Mouse (Mus musculus): Measurements from ENCODE around the gene Celf2. TPM values are rescaled to one million over a fixed set of nuclear protein-coding genes. Genes with fewer than 3 reads are reported as not detected.

The Celf2 gene
- polyA plus RNA-seq, 1 experiment: 68.7 TPM

DNA sequence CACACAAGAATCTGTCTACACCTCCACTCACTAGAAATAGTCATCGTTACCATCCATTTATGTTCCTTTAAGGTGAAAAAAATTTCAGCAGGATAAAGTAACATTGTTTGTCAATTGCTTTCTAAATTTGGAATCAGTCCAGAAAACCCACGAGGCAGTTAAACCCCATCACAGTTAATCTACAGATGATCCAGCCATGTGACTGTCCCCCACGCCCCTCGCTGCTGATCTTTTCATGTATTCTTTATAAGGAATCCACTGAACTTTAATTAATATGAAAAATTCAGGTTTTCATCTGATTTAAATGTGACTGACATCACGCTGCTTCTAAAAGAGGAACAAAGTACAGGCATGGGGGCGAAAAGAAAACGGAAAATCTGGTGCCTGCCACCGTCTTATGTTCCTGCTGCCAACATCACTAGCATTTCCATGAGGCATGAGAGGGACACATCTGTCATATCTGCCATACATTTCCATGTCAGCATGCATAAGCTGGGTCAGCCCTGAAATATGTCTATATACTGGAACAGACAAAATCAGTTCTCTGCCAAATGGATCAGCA lies 70.6 kb downstream of the Celf2 start:
- Histone ChIP-seq H3K27me3 (ENCODE audit: control insufficient read depth, insufficient read depth, low read length) (no peaks in the 10 kb centered on the region), H3K27ac (ENCODE audit: insufficient read depth, low read length) (no peak overlapping the region), H3K4me3 (replicated peaks; ENCODE audit: insufficient read depth, low read depth, low read length) (no peak overlapping the region), H3K4me1 (ENCODE audit: control insufficient read depth, insufficient read depth, low read length) (no peaks in the 10 kb centered on the region)
- DNase-seq: no peak
- no peak for TF ChIP-seq POLR2A (IDR thresholded peaks at IDR 0.05; ENCODE audit: borderline replicate concordance, insufficient read depth, low read length)
- TF ChIP-seq CTCF (IDR thresholded peaks at IDR 0.05; ENCODE audit: borderline replicate concordance, insufficient read depth, low read depth, low read length): no peak
- 33% methylated on average over 8 of the region's 8 CpGs for WGBS

DNA sequence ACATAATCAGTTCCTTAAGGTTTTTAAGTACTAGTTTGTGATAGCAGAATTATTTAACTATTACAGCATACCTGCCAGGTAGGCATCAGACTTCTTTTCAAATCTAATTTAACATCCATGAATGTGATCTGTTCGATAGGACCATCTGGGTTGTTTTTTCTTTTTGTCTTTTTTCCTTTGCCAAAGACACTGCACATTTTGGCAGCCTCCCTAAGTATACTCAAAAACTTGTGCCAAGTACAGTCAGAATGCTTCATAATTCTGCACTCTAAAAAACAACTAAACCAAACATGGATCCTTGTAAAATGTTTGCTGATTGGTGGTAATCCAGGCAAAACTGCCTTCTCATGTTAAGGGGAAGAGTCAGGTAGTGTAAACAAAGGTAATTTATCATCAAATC lies 82.9 kb downstream of the Celf2 start:
- no peak overlapping the region for H3K27ac ChIP-seq (ENCODE audit: insufficient read depth, low read length)
- no peak for TF ChIP-seq POLR2A (IDR thresholded peaks at IDR 0.05; ENCODE audit: borderline replicate concordance, insufficient read depth, low read length)
- TF ChIP-seq CTCF (IDR thresholded peaks at IDR 0.05; ENCODE audit: borderline replicate concordance, insufficient read depth, low read depth, low read length): no peak
- H3K4me3 ChIP-seq (replicated peaks; ENCODE audit: insufficient read depth, low read depth, low read length): no peak overlapping the region
- H3K4me1 ChIP-seq (ENCODE audit: control insufficient read depth, insufficient read depth, low read length): peaks cover 2% of the 10 kb centered on the region; the same call in 1 of the 2 replicates
- H3K27me3 ChIP-seq (ENCODE audit: control insufficient read depth, insufficient read depth, low read length): no peaks in the 10 kb centered on the region
- peak in 1 of 2 experiments; percentile 40 for DNase-seq
- WGBS: 2% methylated on average over 1 of the region's 1 CpGs

DNA sequence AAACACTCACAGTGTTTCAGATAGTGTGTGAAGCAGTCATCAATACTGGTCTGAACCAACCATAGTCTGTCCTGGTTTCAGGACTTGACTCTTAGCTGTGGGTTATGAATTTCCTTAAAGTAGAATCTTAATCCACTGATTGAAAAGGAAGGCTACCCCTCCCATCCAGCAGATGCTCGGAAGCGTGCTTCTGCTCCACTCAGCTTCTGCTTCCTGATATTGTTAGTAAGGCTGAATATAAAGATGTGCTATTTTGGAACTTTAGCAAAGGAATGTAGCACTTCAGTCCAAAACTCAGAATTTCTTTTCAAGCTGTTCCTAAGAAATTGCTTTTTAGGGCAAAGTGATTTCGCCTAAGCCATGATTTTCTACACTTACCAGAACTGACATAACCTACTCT lies 108.8 kb downstream of the Celf2 start:
- no peak for TF ChIP-seq CTCF (IDR thresholded peaks at IDR 0.05; ENCODE audit: borderline replicate concordance, insufficient read depth, low read depth, low read length)
- no peak for TF ChIP-seq POLR2A (IDR thresholded peaks at IDR 0.05; ENCODE audit: borderline replicate concordance, insufficient read depth, low read length)
- no peak overlapping the region for H3K27ac ChIP-seq (ENCODE audit: insufficient read depth, low read length)
- H3K4me1 ChIP-seq (ENCODE audit: control insufficient read depth, insufficient read depth, low read length): peaks cover 4% of the 10 kb centered on the region
- H3K27me3 ChIP-seq (ENCODE audit: control insufficient read depth, insufficient read depth, low read length): no peaks in the 10 kb centered on the region
- H3K4me3 ChIP-seq (replicated peaks; ENCODE audit: insufficient read depth, low read depth, low read length): no peak overlapping the region
- no peak for DNase-seq
- 92% methylated on average over 3 of the region's 3 CpGs for WGBS

GRCm38 (mm10) chr2:7395935-7396334 lies 113.4 kb downstream of the Celf2 start:
- DNase-seq: peak in 1 of 2 experiments; percentile 8
- TF ChIP-seq POLR2A (IDR thresholded peaks at IDR 0.05; ENCODE audit: borderline replicate concordance, insufficient read depth, low read length) (no peak), CTCF (IDR thresholded peaks at IDR 0.05; ENCODE audit: borderline replicate concordance, insufficient read depth, low read depth, low read length) (no peak)
- Histone ChIP-seq H3K4me3 (replicated peaks; ENCODE audit: insufficient read depth, low read depth, low read length) (peak overlapping the region; percentile 50), H3K27ac (ENCODE audit: insufficient read depth, low read length) (no peak overlapping the region), H3K4me1 (ENCODE audit: control insufficient read depth, insufficient read depth, low read length) (peaks cover 4% of the 10 kb centered on the region), H3K27me3 (ENCODE audit: control insufficient read depth, insufficient read depth, low read length) (no peaks in the 10 kb centered on the region)
- 13% methylated on average over 8 of the region's 8 CpGs for WGBS

GRCm38 (mm10) chr2:7395473-7395872 lies 113.9 kb downstream of the Celf2 start:
- H3K4me1 ChIP-seq (ENCODE audit: control insufficient read depth, insufficient read depth, low read length): peaks cover 4% of the 10 kb centered on the region
- H3K27ac ChIP-seq (ENCODE audit: insufficient read depth, low read length): no peak overlapping the region
- TF ChIP-seq POLR2A (IDR thresholded peaks at IDR 0.05; ENCODE audit: borderline replicate concordance, insufficient read depth, low read length) (no peak), CTCF (IDR thresholded peaks at IDR 0.05; ENCODE audit: borderline replicate concordance, insufficient read depth, low read depth, low read length) (no peak)
- 22% methylated on average over 7 of the region's 7 CpGs for WGBS
- DNase-seq: peak in 1 of 2 experiments; percentile 5
- no peaks in the 10 kb centered on the region for H3K27me3 ChIP-seq (ENCODE audit: control insufficient read depth, insufficient read depth, low read length)
- H3K4me3 ChIP-seq (replicated peaks; ENCODE audit: insufficient read depth, low read depth, low read length): peak overlapping the region; percentile 54

DNA sequence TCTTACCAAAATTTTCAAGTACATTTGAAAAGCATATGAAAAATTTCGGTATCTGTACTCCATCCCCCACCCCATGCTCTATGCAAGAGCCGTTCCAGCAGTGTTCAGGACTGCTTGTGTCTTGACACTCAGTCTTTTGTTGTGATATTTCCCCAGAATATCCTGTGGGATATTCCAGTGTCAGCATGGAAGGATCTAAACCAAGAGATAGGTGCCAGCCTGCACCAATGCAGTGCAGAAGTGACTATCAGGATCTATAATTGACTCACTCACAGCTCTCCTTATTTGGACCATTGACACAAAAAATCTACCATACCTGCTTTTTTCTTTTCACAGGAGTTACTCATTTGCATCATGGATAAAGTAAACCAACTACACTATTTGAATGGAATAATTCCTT lies 116.9 kb downstream of the Celf2 start:
- peaks cover 4% of the 10 kb centered on the region for H3K4me1 ChIP-seq (ENCODE audit: control insufficient read depth, insufficient read depth, low read length)
- no peak for DNase-seq
- no peak overlapping the region for H3K27ac ChIP-seq (ENCODE audit: insufficient read depth, low read length)
- 96% methylated on average over 2 of the region's 2 CpGs for WGBS
- H3K4me3 ChIP-seq (replicated peaks; ENCODE audit: insufficient read depth, low read depth, low read length): no peak overlapping the region
- no peak for TF ChIP-seq CTCF (IDR thresholded peaks at IDR 0.05; ENCODE audit: borderline replicate concordance, insufficient read depth, low read depth, low read length)
- TF ChIP-seq POLR2A (IDR thresholded peaks at IDR 0.05; ENCODE audit: borderline replicate concordance, insufficient read depth, low read length): no peak
- no peaks in the 10 kb centered on the region for H3K27me3 ChIP-seq (ENCODE audit: control insufficient read depth, insufficient read depth, low read length)

GRCm38 (mm10) chr2:7389264-7389663 lies 120.1 kb downstream of the Celf2 start:
- no peaks in the 10 kb centered on the region for H3K27me3 ChIP-seq (ENCODE audit: control insufficient read depth, insufficient read depth, low read length)
- no peaks in the 10 kb centered on the region for H3K4me1 ChIP-seq (ENCODE audit: control insufficient read depth, insufficient read depth, low read length)
- TF ChIP-seq POLR2A (IDR thresholded peaks at IDR 0.05; ENCODE audit: borderline replicate concordance, insufficient read depth, low read length): no peak
- no peak for TF ChIP-seq CTCF (IDR thresholded peaks at IDR 0.05; ENCODE audit: borderline replicate concordance, insufficient read depth, low read depth, low read length)
- H3K27ac ChIP-seq (ENCODE audit: insufficient read depth, low read length): no peak overlapping the region
- no peak for DNase-seq
- no peak overlapping the region for H3K4me3 ChIP-seq (replicated peaks; ENCODE audit: insufficient read depth, low read depth, low read length)
- WGBS: 86% methylated on average over 5 of the region's 5 CpGs

DNA sequence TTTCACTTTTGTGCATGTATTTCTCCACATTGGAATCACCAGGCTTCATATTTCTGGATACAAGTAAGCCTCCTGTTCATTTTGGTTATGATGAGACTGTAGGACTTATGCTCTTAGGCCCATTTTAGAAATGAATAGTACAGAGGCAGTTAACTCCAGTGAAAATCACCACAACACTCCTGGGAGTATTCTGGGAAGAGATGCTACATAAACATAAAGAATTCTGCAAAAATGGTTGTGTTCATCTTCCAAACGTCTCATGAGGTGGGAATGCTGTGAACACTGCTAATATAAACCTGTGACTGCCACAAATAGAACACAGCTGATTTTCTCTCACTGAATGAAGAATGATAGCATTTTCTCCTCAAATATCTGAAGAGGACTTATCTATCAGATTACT lies 130.6 kb downstream of the Celf2 start:
- TF ChIP-seq POLR2A (IDR thresholded peaks at IDR 0.05; ENCODE audit: borderline replicate concordance, insufficient read depth, low read length) (no peak), CTCF (IDR thresholded peaks at IDR 0.05; ENCODE audit: borderline replicate concordance, insufficient read depth, low read depth, low read length) (no peak)
- whole genome bisulfite sequencing: 73% methylated on average over 1 of the region's 1 CpGs
- no peak for DNase-seq
- no peak overlapping the region for H3K27ac ChIP-seq (ENCODE audit: insufficient read depth, low read length)
- H3K4me3 ChIP-seq (replicated peaks; ENCODE audit: insufficient read depth, low read depth, low read length): no peak overlapping the region
- H3K4me1 ChIP-seq (ENCODE audit: control insufficient read depth, insufficient read depth, low read length): no peaks in the 10 kb centered on the region
- no peaks in the 10 kb centered on the region for H3K27me3 ChIP-seq (ENCODE audit: control insufficient read depth, insufficient read depth, low read length)

Measured in cerebellum, adult 2 months (tissue).